Mouse (Mus musculus) gastrocnemius, adult 18-20 months (tissue): ENCODE data around the gene Snx30. TPM values are rescaled to one million over a fixed set of nuclear protein-coding genes. Genes with fewer than 3 reads are reported as not detected.

Experiments
- DNase-seq: peaks from one replicate; pipeline ENCODE4 v3.0.0; 2021; ENCODE audit warnings: low spot score
- total RNA-seq, 2 experiments: library from RNA; stranded (reverse); gene quantifications; 2 replicates each; pipeline ENCODE4 v1.2.3; 2021

Snx30 gene
- total RNA-seq, 2 experiments from 2014 or later: 2.9 to 3.7 TPM

- no peak for DNase-seq
Measured at GRCm38 (mm10) chr4:59870433-59870832, 64.8 kb downstream of the Snx30 start.

- peak; percentile 83 for DNase-seq
Measured at GRCm38 (mm10) chr4:59870859-59871591, 65.4 kb downstream of the Snx30 start.

- DNase-seq: no peak
Measured at GRCm38 (mm10) chr4:59873240-59873639, 67.6 kb downstream of the Snx30 start.

GRCm38 (mm10) chr4:59873830-59874229, 68.2 kb downstream of the Snx30 start:
- DNase-seq: no peak

- DNase-seq: no peak
Measured at GRCm38 (mm10) chr4:59876570-59876969, 70.9 kb downstream of the Snx30 start.

- no peak for DNase-seq
Measured at GRCm38 (mm10) chr4:59877025-59877424, 71.4 kb downstream of the Snx30 start.

- DNase-seq: no peak
Measured at GRCm38 (mm10) chr4:59878595-59878994, 73.0 kb downstream of the Snx30 start.

- no peak for DNase-seq
Measured at GRCm38 (mm10) chr4:59879444-59879843, 73.8 kb downstream of the Snx30 start.

GRCm38 (mm10) chr4:59880725-59881124, 75.1 kb downstream of the Snx30 start:
- peak; percentile 26 for DNase-seq

- DNase-seq: no peak
Measured at GRCm38 (mm10) chr4:59881210-59881609, 75.6 kb downstream of the Snx30 start.

- no peak for DNase-seq
Measured at GRCm38 (mm10) chr4:59884136-59884696, 78.6 kb downstream of the Snx30 start.

GRCm38 (mm10) chr4:59886281-59886680, 80.6 kb downstream of the Snx30 start:
- DNase-seq: no peak

- no peak for DNase-seq
Measured at GRCm38 (mm10) chr4:59887011-59887410, 81.4 kb downstream of the Snx30 start.

- no peak for DNase-seq
Measured at GRCm38 (mm10) chr4:59888014-59888413, 82.4 kb downstream of the Snx30 start.

- DNase-seq: peak; percentile 19
Measured at GRCm38 (mm10) chr4:59890086-59890600, 84.5 kb downstream of the Snx30 start.

- no peak for DNase-seq
Measured at GRCm38 (mm10) chr4:59891723-59892416, 86.2 kb downstream of the Snx30 start.

- DNase-seq: no peak
Measured at GRCm38 (mm10) chr4:59892731-59893130, 87.1 kb downstream of the Snx30 start.

GRCm38 (mm10) chr4:59894415-59894814, 88.8 kb downstream of the Snx30 start:
- DNase-seq: no peak

GRCm38 (mm10) chr4:59894977-59895575, 89.4 kb downstream of the Snx30 start:
- DNase-seq: no peak

- DNase-seq: no peak
Measured at GRCm38 (mm10) chr4:59896000-59896399, 90.4 kb downstream of the Snx30 start.

- DNase-seq: no peak
Measured at GRCm38 (mm10) chr4:59897814-59898520, 92.3 kb downstream of the Snx30 start.
